Mouse (Mus musculus): ENCODE data around the gene Cdc73. TPM values are rescaled to one million over a fixed set of nuclear protein-coding genes. Genes with fewer than 3 reads are reported as not detected.

Cdc73 gene
- total RNA-seq, 1 experiment from 2014 or later, result 27.0 TPM

- no peak for ATAC-seq (replicated peaks; ENCODE audit: insufficient number of reproducible peaks, low FRiP score, low TSS enrichment, poor library complexity, severe bottlenecking)
Observed at GRCm38 (mm10) chr1:143596864-143597263, 105.8 kb downstream of the Cdc73 start.

- ATAC-seq (replicated peaks; ENCODE audit: insufficient number of reproducible peaks, low FRiP score, low TSS enrichment, poor library complexity, severe bottlenecking), result no peak
Observed at GRCm38 (mm10) chr1:143576824-143577543, 125.7 kb downstream of the Cdc73 start.

DNA sequence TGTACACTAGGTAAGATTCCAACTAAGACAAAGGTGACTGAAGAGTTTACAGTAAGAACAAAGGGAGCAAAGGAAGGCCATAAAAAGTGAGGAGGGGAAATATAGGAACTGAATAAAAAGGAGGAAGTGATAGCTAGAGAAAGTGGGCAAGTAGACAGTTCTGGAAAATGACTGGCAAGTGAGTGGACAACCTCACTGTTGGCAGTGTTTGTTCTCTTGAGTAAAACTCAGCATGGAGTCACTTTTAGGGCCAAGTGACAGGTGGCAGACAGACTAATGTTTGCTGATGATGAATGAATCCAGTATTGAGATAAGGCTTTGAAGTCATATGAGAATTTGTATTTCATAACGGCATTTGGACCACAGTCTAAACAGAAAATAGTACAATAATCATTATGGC, 144.5 kb downstream of the Cdc73 start:
- ATAC-seq (replicated peaks; ENCODE audit: insufficient number of reproducible peaks, low FRiP score, low TSS enrichment, poor library complexity, severe bottlenecking), result no peak

GRCm38 (mm10) chr1:143555533-143555932, 147.2 kb downstream of the Cdc73 start:
- ATAC-seq (replicated peaks; ENCODE audit: insufficient number of reproducible peaks, low FRiP score, low TSS enrichment, poor library complexity, severe bottlenecking), result no peak

GRCm38 (mm10) chr1:143554621-143555020, 148.1 kb downstream of the Cdc73 start:
- no peak for ATAC-seq (replicated peaks; ENCODE audit: insufficient number of reproducible peaks, low FRiP score, low TSS enrichment, poor library complexity, severe bottlenecking)

Other genes starting within 250 kb of the Cdc73 start
- gene B3galt2, start 62.2 kb downstream of the Cdc73 start, total RNA-seq (2017), result 0.10 TPM in 2 of 3 replicates, not detected in the other
- gene Glrx2, start 13.4 kb upstream of the Cdc73 start, total RNA-seq (2017), result 11.3 to 39.8 TPM (median 23.3 TPM) in 3 replicates
- gene Trove2, start 74.2 kb upstream of the Cdc73 start, total RNA-seq (2017), result 2.1 to 9.4 TPM (median 2.2 TPM) in 3 replicates
- 65.4 to 91.0 TPM (median 83.2 TPM) in 3 replicates for gene Uchl5, start 74.4 kb upstream of the Cdc73 start, total RNA-seq (2017)

All from monocyte, adult 5-6 weeks (primary cell).